Mouse (Mus musculus): ENCODE data around the gene Olfr740. TPM values are rescaled to one million over a fixed set of nuclear protein-coding genes. Genes with fewer than 3 reads are reported as not detected.

Olfr740 gene
- total RNA-seq (2021): not detected

GRCm38 (mm10) chr14:50445245-50445644, at the start of gene Olfr740:
TSS of gene Olfr740 (plus strand) at chr14:50445545.
- DNase-seq (ENCODE audit: extremely low spot score in 1 of 2, low spot score in 2 of 2): no peak
- intact Hi-C loops (cut with DNase I): no loop called here

DNA sequence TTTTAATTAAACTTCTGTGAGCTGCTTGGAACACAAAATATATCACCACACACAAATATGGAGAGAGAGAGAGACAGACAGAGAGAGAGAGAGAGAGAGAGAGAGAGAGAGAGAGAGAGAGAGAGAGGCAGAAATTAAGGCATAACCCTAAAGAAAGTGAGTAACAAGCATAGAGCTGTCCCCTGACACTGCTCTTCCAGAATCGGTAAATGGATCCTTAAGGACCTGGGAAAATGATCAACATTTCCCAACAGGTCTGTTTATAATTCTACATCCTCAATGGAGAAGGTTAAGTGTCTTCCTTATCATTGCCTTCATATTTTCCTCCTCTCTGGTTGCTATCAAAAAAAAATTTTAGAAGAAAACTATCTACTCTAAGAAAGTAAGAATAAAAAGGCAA, 38.1 kb upstream of the Olfr740 start, which contains the start of gene Olfr738:
Gene Olfr738 (plus strand): TSS at position 301 of the 400 bp plus-strand sequence.
- no peak for DNase-seq (ENCODE audit: extremely low spot score in 1 of 2, low spot score in 2 of 2)
- intact Hi-C loops (cut with DNase I): no loop called here

GRCm38 (mm10) chr14:50418326-50418725, 27.0 kb upstream of the Olfr740 start, which contains the start of gene Olfr739:
TSS of gene Olfr739 (plus strand) at chr14:50418626.
- intact Hi-C loops (cut with DNase I): no loop called here
- no peak for DNase-seq (ENCODE audit: extremely low spot score in 1 of 2, low spot score in 2 of 2)

DNA sequence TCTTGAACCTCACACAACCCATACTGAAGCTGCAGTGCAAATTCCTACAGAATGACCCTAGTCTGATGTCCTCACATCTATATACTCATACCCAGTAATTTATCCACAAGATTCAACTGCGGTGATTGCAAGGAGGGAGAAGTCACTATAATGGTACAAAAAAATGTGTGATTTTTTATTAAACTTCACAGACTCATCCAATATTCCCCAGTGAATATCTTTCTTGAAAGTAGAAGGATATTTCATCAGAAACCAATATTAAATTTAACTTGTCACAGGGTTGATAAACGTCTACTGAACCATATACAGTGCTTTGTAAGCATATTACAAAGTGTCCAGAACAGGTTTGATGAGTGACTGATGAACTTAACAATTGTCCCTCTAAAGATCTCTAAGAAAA, 27.1 kb downstream of the Olfr740 start, which contains the start of gene Olfr741:
Gene Olfr741 (plus strand): TSS at position 301 of the 400 bp plus-strand sequence.
- intact Hi-C loops (cut with DNase I): no loop called here
- DNase-seq (ENCODE audit: extremely low spot score in 1 of 2, low spot score in 2 of 2): no peak

DNA sequence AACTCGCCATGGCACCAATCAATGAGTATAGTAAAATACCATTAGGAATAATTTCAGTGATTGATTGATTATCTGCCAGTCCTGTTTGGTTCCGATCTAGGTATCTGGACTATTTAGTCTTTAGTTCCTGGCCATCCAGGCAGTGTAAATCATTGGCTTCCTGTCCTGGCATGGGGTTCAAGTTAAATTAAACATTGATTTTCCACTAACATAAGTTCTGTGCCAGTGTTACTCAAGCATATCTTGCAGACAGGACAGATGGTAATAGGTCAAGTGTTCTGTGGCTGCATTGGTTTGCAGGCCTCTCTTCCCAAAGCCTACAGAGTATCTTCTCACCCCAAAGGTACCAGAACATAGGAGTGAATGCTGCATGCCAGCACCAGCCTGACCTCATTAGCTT, 33.1 kb downstream of the Olfr740 start:
- intact Hi-C loops (cut with DNase I): no loop called here
- DNase-seq (ENCODE audit: extremely low spot score in 1 of 2, low spot score in 2 of 2): no peak

- intact Hi-C loops (cut with DNase I): no loop called here
- no peak for DNase-seq (ENCODE audit: extremely low spot score in 1 of 2, low spot score in 2 of 2)
Observed at GRCm38 (mm10) chr14:50503300-50503699, 58.0 kb downstream of the Olfr740 start, which contains the start of gene Olfr742. TSS of gene Olfr742 (plus strand) at chr14:50503600.

Other genes with a start within 250 kb of the Olfr740 start
- not detected for gene Olfr731, start 203.7 kb upstream of the Olfr740 start, total RNA-seq (2021)
- not detected for gene Olfr732, start 161.3 kb upstream of the Olfr740 start, total RNA-seq (2021)
- gene Olfr733, start 144.0 kb upstream of the Olfr740 start, total RNA-seq (2021): not detected
- not detected for gene Olfr734, start 118.8 kb upstream of the Olfr740 start, total RNA-seq (2021)
- not detected for gene Olfr735, start 96.7 kb upstream of the Olfr740 start, total RNA-seq (2021)
- gene Tlr11, start 87.6 kb upstream of the Olfr740 start, total RNA-seq (2021): not detected
- gene Olfr736, start 64.4 kb upstream of the Olfr740 start, total RNA-seq (2021): not detected
- not detected for gene Olfr738, start 38.0 kb upstream of the Olfr740 start, total RNA-seq (2021)
- not detected for gene Olfr739, start 26.9 kb upstream of the Olfr740 start, total RNA-seq (2021)
- not detected for gene Olfr741, start 27.2 kb downstream of the Olfr740 start, total RNA-seq (2021)
- not detected for gene Olfr742, start 58.1 kb downstream of the Olfr740 start, total RNA-seq (2021)
- not detected for gene Olfr743, start 76.3 kb downstream of the Olfr740 start, total RNA-seq (2021)
- gene Olfr744, start 169.3 kb downstream of the Olfr740 start, total RNA-seq (2021): not detected
- gene Olfr745, start 193.8 kb downstream of the Olfr740 start, total RNA-seq (2021): not detected
- gene Olfr746, start 201.5 kb downstream of the Olfr740 start, total RNA-seq (2021): not detected
- gene Olfr747, start 247.7 kb downstream of the Olfr740 start, total RNA-seq (2021): not detected

All from left cerebral cortex, postnatal 10 days (tissue).